Mouse (Mus musculus) heart, postnatal 36 days (tissue): ENCODE results near the gene Nfkb2. TPM values are rescaled to one million over a fixed set of nuclear protein-coding genes. Genes with fewer than 3 reads are reported as not detected.
A peak's percentile ranks its signal among the peaks of the same experiment; 100 is the strongest.

ENCODE experiments used
- DNase-seq, 2 experiments: peaks; one replicate each; pipeline ENCODE4 v3.0.0; 2021 to 2022
- intact Hi-C: fragments of 180-260 bp; cut with DNase I; formaldehyde crosslinking; loops from one replicate; pipeline ENCODE4 v1.15.1; 2025
- total RNA-seq, 2 experiments: library from RNA; stranded (reverse); gene quantifications; 2 replicates each; pipeline ENCODE4 v1.2.3; 2021

Gene Nfkb2
- 10 to 100 TPM; 16.6 to 22.8 TPM for total RNA-seq

DNA sequence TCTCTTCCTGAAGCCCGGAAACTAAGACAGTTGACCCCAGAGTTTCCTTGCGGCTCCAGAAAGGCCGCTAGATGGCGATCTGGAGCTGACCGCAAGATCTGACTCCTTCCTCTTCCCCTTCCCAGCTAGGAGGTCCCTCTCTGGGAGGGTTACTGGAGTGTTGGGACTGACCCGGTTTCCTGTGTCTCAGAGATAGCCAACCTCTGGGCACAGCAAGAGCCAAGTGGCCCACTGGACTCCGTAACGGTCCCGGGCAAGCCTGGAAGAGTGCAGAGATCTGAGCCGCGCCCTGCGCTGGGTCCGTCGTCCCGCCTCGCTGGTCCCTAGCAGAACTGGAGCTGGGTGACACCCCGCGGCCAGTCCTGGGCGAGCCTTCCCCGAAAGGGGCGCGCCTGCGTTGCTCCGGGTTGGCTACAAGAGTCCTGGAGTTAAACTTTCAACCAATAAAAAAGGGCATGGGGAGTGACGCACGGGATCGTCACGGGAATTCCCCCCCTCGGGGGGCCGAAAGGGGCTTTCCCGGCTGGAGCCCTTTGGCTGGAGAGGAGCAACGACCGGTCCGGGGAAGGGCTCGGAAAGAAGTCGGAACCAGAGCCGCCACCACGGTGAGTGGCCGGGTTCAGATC, at the start of gene Nfkb2:
Gene Nfkb2 (plus strand): TSS at position 105 of the 626 bp plus-strand sequence.
- DNase-seq = peak; percentile 93 to 96
- intact Hi-C loops = loop anchor here (1.0 to 10.0 kb wide), 3 partner anchors 24 to 140 kb away; partner anchors contain the start of gene Fbxl15

DNA sequence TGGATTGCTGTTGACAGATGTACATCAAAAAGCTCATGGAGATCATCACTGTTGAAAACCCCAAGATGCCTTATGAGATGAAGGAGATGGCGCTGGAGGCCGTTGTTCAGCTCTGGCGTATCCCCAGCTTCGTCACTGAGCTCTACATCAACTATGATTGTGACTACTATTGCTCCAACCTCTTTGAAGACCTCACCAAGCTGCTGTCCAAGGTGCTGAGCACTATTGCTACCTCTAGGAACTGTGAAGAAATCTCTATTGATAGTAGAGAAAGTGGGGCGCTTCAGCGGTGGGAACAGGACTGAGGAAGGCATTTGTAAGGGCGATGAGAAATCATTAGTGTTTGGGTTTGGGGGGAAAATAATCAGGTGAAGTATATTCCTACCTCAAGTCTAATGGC, 39.4 kb upstream of the Nfkb2 start:
- intact Hi-C loops = no loop called here
- DNase-seq = no peak

DNA sequence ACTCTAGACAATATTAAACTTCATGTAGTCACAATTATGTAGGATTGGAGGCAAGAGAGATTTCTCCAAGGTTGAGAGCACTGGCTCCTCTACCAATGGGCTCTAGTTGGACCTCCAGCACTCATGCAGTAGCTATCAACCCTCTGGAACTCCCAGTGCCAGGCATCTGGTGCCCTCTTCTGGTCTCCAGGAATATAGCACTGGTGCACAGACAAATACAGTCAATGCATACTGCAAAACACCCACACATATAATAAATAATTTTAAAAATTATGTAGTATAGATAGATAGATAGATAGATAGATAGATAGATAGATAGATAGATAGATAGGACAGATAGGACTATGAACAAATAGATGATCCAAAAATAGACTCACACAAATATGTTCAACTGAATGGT, 28.8 kb upstream of the Nfkb2 start:
- intact Hi-C loops = no loop called here
- DNase-seq = peak in 1 of 2 experiments; percentile 11

DNA sequence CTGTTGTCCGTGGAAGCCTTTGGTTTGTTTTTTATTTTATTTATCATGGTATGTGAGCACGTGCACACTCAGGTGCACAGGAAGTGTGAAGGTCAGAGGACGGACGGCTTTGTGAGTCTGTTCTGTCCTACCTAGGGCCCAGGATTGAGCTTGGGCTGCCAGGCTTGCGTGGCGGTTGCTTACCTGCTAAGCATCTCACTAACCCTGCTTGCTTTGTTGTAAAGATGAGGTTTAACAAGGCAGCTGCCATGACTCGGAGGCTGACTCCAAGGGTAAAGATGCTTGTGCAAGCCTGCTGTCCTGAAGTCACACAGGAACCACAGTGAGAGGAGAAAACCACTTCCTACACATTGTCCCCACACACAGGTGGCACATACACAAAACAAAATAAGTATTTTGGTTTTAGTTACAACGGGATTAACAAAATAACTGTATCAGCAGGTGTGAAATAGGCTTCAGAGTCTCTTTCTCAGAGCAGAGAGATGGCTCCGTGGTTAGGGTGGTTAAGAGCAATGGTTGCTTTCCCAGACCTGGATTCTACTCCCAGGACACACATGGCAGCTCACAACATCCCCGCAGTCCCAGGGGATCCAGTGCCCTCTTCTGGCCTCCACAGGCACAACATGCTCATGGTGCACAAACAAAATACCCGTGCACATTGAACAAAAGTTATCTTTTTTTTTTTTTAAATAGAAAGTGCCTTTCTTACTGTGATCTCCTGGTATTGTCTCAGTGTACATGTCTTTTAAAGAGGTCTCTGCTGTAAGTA, 21.9 kb upstream of the Nfkb2 start:
- no peak for DNase-seq
- intact Hi-C loops = no loop called here

DNA sequence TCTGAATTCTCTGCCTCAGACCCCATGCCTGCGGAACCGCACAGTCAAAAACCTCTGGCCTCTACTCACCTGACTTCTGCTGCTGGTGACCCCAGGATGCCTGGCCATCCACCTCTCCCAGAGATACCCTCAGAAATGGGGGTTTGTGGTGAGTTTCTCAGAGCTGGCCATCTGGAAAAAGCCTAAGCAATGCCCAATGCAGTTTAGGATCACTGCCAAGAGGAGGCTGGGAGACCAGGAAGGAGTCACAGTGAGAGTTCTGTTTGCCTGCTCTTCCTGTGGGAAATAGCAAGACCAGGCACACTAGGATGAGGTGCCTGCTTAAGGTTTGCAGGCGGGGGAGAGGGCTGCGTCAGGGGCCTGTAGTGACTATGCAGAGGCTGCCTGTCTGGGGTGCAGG, 19.4 kb upstream of the Nfkb2 start:
- no peak for DNase-seq
- intact Hi-C loops = no loop called here

DNA sequence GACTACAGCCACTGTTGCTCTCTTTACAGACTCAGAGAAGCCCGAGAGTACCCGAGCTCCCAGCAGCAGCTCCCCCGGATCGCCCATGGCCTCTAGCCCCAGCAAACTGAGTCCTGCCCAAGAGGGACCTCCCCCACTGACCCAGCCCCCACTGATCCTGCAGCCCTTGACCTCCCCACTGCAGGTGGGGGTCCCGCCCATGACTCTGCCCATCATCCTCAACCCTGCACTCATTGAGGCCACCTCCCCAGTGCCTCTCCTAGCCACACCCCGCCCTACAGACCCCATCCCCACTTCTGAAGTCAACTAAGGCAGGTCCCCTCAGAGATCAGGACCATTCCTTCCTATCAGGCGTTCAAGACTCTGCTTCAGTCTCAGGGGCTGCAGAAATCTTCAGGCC, 18.5 kb upstream of the Nfkb2 start:
- intact Hi-C loops = no loop called here
- no peak for DNase-seq

DNA sequence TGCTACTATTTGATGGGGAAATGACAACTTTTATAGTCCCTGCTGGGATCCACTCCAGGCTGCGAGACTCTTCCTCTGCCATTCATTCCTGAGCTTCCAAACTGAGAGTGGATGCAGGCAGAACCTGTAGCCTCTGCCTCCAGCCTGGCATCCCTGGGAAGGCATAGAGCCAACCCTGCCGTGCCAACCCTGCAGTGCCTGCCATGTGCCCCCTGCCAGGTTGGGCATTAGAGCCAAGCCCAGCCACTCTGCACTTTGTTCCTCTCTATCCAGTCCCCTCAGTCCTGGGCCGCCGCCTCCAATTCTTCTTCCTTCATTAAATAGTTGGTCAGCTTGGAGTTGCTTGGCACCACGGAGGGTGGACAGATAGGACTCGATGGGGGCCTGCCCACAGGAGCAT, 18.1 kb upstream of the Nfkb2 start:
- DNase-seq = peak in 1 of 2 experiments; percentile 22
- intact Hi-C loops = no loop called here

DNA sequence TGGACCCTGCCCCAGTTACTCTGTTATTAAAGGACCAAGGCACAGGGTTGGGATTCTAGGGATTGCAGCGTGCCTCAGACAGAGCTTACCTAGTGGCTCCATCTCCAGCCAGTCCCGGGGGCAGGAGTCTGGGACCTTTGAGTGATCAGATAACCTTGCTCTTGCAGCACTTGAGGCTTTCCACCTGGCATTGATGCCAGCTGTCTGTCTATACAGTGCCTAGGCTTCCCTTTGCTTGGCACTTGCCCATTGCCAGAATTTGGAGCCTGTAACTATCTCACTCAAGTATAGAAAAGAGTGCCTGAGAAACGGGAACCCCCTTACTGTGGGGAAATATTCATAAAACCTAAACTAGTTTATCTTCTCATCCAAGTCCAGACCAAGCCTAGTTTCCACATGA, 17.2 kb upstream of the Nfkb2 start:
- no peak for DNase-seq
- intact Hi-C loops = no loop called here

DNA sequence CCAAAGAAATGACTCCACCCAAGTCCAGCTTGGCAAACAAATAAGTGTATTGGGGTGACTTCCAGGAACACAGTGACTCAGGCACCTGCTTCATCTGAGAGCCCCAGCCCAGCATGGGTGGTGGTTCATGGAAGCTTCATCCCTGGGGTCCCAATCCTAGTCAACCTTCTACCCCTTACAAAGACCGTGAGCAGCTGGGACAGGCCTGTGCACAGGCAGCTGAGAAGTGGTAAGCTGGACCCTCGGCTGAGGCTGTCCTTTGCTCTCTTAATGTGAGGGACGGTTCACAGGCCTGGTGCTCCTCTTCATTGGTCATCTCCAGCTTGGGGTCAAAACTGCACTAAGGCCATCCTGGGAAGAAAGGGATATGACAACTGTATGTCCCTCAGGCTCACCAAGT, 16.6 kb upstream of the Nfkb2 start:
- intact Hi-C loops = no loop called here
- no peak for DNase-seq

DNA sequence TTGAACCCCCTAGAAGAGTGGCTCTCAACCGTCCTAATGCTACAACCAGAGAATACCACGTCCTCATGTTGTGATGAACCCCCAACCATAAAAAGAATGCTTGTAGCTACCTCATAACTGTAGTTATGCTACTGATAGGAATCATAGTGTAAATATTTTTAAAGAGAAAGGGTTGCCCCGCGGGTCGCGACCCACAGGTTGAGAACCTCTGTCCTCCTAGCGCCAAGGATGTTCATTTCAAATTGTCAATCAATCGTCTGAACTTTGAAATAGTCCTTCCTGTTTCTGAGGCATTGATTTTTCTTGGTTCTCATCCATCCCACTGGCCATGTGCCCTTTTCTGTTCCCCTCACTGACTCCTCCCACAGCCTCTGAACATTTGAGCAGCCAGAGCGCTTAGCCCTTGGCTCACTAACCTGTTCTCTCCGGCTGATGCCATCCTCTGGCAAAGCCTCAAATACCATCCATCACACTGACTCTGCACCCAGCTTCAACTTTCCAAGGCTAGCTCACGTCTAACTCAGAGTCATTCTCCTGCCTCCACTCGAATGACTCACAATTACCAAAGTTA, 13.5 kb upstream of the Nfkb2 start:
- intact Hi-C loops = no loop called here
- no peak for DNase-seq

DNA sequence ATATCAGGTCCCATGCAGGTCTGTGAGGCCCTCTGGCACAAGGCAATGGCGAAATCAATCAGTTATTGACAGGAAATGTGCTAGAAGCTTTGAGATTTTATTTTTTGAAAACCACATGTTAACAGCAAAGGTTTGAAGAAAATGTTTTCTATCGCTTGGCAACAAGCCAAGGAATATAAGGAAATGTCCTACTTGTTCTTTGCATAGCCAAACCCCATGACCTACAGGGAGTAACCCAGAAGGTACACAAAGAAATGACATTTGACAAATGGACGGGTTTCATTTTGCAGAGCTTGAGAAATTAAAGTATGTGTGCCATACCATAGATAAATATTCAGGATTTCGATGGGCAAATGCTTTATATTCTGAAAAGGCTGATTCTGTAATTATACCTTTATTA, 7.2 kb upstream of the Nfkb2 start:
- DNase-seq = no peak
- intact Hi-C loops = no loop called here

DNA sequence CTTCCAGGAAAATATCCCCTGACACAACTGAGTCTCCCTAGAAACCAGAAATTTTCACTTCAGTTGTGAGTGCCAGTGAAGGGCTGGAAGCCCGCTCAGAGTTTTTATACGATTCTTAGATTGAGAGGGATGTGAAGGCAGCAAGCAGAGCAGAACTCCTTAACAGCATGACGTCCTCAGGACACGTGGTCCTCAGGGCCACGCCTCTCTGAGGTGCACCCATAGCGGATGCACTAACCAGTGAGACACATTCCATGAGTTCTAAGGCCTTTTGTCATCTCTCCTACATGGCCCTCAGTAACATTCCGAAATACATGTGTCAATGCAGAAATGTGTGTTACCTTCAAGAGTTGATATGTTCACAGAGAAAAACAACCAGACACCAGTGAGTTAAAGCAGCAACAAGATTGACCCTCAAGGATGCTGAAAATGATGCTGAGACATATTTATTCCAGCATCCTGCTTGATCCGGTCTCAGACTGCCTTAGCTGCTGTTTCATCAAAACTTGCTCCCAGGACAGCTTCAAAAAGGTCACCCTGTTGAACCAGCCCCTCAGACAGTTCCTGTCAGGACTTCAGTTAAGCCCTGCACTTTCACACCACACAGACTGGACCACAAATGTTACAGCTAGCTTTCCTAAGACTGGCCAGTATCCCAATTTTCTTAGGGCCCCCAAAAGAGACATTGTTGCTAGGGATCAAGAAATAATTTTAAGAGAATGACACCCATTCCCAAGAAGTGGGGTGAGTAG, 3.6 kb upstream of the Nfkb2 start:
- intact Hi-C loops = loop anchor here (10.0 kb wide), 1 partner anchor 144 kb away; no protein-coding TSS in a partner anchor
- no peak for DNase-seq

DNA sequence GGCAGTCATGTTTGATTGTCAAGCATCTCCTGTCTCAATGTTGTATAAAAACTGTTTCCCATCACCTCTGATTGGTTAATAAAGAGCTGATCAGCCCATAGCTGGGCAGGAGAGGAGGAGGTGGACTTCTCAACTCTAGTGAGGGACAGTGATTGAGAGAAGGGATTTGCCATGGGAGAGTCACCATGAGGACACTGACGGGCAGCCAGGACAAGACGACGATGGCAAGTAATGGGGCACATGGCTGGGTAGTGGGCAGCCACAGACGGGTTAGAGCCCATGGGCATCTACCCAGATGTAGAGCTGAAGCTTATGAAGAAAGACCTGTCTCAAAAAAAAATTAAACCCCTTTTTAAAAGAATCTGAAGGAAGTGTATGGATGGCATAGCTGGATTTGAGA, 1.6 kb upstream of the Nfkb2 start:
- intact Hi-C loops = loop anchor here (10.0 kb wide), 1 partner anchor 142 kb away; no protein-coding TSS in a partner anchor
- DNase-seq = no peak

DNA sequence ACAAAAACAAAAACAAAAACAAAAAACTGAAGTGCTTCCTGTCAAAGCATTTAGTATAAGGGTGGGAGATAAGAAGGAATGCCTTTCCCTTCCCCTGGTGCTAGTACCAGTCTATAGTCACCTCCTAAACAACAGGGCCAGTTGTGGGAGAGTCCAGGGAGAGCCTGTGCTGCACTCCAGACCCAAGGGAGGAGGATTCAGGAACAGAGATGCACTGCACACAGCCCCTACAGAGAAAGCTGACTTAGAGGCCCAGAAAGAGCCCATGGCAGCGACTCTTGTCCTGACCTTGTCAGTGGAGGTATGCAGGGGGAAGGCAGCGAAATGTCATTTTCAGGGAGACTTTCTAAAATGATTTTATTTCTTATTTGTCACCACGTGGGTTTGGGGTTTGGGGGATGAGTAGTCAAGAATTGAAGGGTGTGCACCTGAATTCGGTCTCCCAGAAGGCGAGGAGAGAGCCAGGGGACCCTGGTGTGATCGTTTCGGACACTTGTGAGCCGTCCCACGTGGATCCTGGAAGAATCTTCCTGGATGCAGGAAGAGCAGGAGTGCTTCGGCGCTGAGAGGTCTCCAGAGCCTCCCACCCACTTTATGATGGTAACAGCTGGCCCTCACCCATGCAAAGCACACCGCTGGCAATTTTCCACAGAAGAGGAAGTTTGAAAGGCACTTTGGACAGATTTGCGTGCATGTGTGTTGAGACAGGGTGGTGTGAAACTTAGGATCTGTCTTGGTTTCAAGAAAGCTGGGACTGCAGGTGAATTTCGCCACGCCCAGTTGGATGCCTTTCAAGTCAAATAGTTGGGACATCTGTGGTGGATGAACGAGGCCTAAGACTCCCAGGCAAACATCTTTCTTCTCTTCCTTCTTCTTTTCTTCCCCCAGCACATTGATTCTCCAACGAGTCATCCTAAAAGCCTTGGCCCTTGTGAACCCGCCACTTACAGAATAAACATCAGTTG, 587 bp upstream of the Nfkb2 start:
- intact Hi-C loops = loop anchor here (1.0 to 10.0 kb wide), 3 partner anchors 25 to 141 kb away; partner anchors contain the start of gene Fbxl15
- no peak for DNase-seq

DNA sequence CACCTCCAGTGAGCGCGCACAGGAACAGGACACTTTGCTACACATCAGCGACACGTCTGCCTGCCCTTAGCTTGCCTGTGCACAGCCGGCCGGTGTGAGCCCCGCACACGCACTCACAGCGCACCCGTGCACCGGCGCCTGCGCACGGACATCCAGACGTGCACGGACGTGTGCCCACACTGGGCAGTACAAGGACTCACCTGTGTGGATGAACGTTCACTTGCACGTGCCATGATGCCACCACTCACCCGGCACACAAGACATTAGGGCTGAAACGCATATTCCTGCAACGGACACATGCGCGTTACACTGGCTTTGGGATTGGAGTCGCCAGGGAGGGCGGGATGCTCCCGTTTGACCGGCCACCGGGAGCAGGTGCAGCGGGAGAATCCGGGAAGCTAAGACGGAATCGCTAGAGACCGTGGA, 801 bp downstream of the Nfkb2 start:
- no peak for DNase-seq
- intact Hi-C loops = loop anchor here (1.0 to 10.0 kb wide), 3 partner anchors 23 to 140 kb away; partner anchors contain the start of gene Fbxl15

DNA sequence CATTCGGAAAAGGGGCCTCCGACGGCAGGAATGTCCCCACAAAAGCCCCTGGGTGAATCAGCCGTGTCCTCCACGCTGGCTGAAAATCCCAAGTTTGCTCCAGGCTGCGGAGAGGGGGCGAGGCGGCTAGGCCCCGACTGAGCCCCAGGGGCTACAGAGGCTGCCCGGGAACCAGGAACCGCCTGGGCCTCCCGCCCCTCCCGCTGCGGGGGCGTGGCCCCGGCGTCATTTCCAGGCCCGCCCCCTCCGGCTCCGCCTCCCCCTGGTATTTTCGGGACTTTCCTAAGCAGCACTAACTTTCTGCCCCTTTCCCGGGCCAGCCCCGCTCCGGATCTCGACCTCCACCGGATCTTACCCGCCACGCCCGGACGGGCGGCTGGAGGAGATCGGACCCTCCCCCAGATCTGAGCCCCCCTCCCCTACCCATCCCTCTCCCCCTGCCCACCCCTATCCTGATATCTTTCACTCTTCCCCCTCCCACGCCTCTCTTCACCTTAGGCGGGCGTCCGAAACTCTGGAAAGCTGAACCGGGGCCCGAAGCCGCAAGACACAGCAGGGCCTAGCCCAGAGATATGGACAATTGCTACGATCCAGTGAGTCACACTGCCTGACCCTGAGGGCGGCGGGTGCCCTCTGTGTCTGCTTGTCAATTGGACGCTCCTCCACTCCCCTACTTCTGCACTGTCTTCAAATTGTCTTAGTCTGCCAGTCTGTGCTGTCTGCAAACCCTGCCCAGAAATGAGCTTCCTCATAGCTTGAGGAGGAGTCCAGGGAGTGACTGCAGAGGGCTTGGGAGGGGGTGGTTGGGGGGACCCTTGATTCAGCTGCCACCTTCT, 1.5 kb downstream of the Nfkb2 start:
- intact Hi-C loops = loop anchor here (2.0 to 10.0 kb wide), 2 partner anchors 63 to 139 kb away; no protein-coding TSS in a partner anchor
- peak; percentile 92 for DNase-seq

DNA sequence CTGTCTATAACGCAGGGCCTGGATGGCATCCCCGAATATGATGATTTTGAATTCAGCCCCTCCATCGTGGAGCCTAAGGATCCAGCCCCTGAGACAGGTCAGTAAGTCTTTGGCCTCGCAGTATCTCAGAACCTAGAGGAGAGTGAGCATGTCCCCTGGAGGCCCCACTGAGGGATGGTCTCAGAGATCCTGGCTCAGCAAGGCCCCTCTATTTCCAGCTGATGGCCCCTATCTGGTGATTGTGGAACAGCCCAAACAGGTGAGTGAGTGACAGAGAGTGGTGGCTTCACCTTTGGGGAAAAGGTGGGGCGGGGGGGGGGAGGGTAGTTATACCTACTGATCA, 2.1 kb downstream of the Nfkb2 start:
- no peak for DNase-seq
- intact Hi-C loops = loop anchor here (10.0 kb wide), 1 partner anchor 139 kb away; no protein-coding TSS in a partner anchor

DNA sequence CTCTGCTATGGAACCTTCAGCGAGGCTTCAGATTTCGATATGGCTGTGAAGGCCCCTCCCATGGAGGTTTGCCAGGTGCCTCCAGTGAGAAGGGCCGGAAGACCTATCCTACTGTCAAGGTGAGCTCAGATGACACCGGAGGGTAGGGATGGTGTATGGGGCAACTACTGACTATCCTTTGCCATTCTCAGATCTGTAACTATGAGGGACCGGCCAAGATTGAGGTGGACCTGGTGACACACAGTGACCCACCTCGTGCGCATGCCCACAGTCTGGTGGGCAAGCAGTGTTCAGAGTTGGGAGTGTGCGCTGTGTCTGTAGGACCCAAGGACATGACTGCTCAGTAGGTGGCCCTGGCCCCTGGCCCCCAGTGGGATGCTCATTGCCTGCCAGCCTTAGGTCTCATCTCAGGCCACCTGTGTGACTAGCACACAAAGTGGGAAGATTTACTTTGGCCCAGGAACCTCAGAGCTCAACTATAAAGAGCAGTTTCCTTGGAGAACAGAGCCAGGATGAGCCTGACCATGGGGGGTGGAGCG, 2.7 kb downstream of the Nfkb2 start:
- intact Hi-C loops = loop anchor here (10.0 kb wide), 1 partner anchor 138 kb away; no protein-coding TSS in a partner anchor
- no peak for DNase-seq
